Mouse (Mus musculus) kidney, postnatal 0 days (tissue): Measurements from ENCODE around the gene Cdh13. TPM values are rescaled to one million over a fixed set of nuclear protein-coding genes. Genes with fewer than 3 reads are reported as not detected.

ENCODE experiments used
- ATAC-seq: fragments of 200-750 bp; cut with Nextera tagmentation; replicated peaks from 2 replicates; pipeline ENCODE4 v1.8.0; 2017; ENCODE audit warnings: low read depth, moderate number of reproducible peaks, moderate TSS enrichment, moderate library complexity; ENCODE audit not compliant: low FRiP score
- DNase-seq: peaks from one replicate; pipeline ENCODE4 v3.0.0-alpha.2; 2016; ENCODE audit warnings: low spot score
- H3K27ac ChIP-seq: fragments of 300-500 bp; sonication (generic); 2 replicates; pipeline ENCODE4 v1.5.1; 2014; ENCODE audit warnings: mild to moderate bottlenecking
- H3K27me3 ChIP-seq: fragments of 300-500 bp; sonication (generic); 2 replicates; pipeline ENCODE4 v1.6.1; 2014; ENCODE audit warnings: low read length, mixed read lengths; ENCODE audit not compliant: insufficient read depth
- H3K36me3 ChIP-seq: fragments of 300-500 bp; sonication (generic); 2 replicates; pipeline ENCODE4 v1.6.1; 2014; ENCODE audit warnings: low read length, mixed read lengths; ENCODE audit not compliant: insufficient read depth
- H3K4me1 ChIP-seq: fragments of 300-500 bp; sonication (generic); replicated peaks from 2 replicates; pipeline ENCODE4 v1.6.1; 2014; ENCODE audit warnings: antibody characterized with exemption, low read length, mixed read lengths; ENCODE audit not compliant: insufficient read depth
- H3K4me2 ChIP-seq: fragments of 300-500 bp; sonication (generic); 2 replicates; pipeline ENCODE4 v1.6.1; 2014; ENCODE audit warnings: mild to moderate bottlenecking, low read length, moderate library complexity, mixed read lengths
- H3K4me3 ChIP-seq: fragments of 300-500 bp; sonication (generic); replicated peaks from 2 replicates; pipeline ENCODE4 v1.5.1; 2014; ENCODE audit warnings: low read depth, low read length
- H3K9ac ChIP-seq: fragments of 300-500 bp; sonication (generic); 2 replicates; pipeline ENCODE4 v1.6.1; 2014; ENCODE audit warnings: low read depth, low read length
- H3K9me3 ChIP-seq: fragments of 300-500 bp; sonication (generic); replicated peaks from 2 replicates; pipeline ENCODE4 v1.6.1; 2016; ENCODE audit warnings: low read length, inconsistent platforms, mixed read lengths
- CTCF ChIP-seq: IDR thresholded peaks from 2 replicates; pipeline ENCODE4 v1.5.1; 2016; ENCODE audit warnings: antibody characterized with exemption, low read depth, mild to moderate bottlenecking, moderate library complexity
- WGBS: fragments of 180-500 bp; shearing (Covaris S2); extraction: QIAGEN DNeasy Blood & Tissue Kit; methylation state at CpG from one replicate; pipeline ENCODE4 v1.1.7; 2014; 5-methylcytosine and 5-hydroxymethylcytosine counted together
- polyA plus RNA-seq: library from polyadenylated mRNA; unstranded; fragments of >200 nt; fragmentation: Nextera tagmentation; extraction: Ambion mirVana; gene quantifications from 2 replicates; pipeline ENCODE4 v1.2.1, GENCODE M21; 2015

Cdh13 gene
- polyA plus RNA-seq, 1 experiment from 2014 or later: 3.9 TPM

GRCm38 (mm10) chr8:118477587-118477986 lies 194.1 kb downstream of the Cdh13 start:
- H3K27me3 ChIP-seq: no peaks in the 10 kb centered on the region
- H3K4me3 ChIP-seq: no peak overlapping the region
- WGBS: 89% methylated on average over 9 of the region's 9 CpGs
- no peaks in the 10 kb centered on the region for H3K36me3 ChIP-seq
- no peak for DNase-seq
- no peaks in the 10 kb centered on the region for H3K4me1 ChIP-seq
- ATAC-seq: no peak
- H3K27ac ChIP-seq: no peak overlapping the region
- no peak for TF ChIP-seq CTCF
- no peak overlapping the region for H3K4me2 ChIP-seq
- no peak overlapping the region for H3K9ac ChIP-seq
- H3K9me3 ChIP-seq: no peaks in the 10 kb centered on the region

GRCm38 (mm10) chr8:118488735-118489134 lies 205.2 kb downstream of the Cdh13 start:
- no peaks in the 10 kb centered on the region for H3K27me3 ChIP-seq
- no peak overlapping the region for H3K27ac ChIP-seq
- no peaks in the 10 kb centered on the region for H3K36me3 ChIP-seq
- no peak for TF ChIP-seq CTCF
- ATAC-seq: no peak
- no peak overlapping the region for H3K9ac ChIP-seq
- DNase-seq: no peak
- no peak overlapping the region for H3K4me3 ChIP-seq
- H3K4me2 ChIP-seq: no peak overlapping the region
- no peaks in the 10 kb centered on the region for H3K9me3 ChIP-seq
- WGBS: 71% methylated on average over 4 of the region's 4 CpGs
- no peaks in the 10 kb centered on the region for H3K4me1 ChIP-seq

DNA sequence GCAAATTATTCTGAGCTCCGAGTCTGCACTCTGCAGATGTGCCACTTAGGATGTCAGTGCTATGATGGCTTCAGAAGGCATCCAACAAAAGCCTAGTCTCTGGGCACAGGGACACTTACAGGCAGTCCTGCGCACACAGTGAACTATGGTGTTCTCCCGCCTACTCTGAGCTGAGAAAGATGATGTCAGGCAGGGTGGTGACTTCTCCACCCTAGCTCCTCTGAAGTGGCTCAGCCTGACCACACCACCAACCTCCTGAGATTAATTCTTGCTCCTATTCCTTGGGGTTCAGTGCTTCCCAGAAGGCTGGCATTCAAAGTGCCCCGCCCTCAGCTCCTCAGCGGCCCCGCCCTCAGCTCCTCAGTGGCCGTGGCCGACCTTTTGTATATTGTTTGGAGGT lies 219.0 kb downstream of the Cdh13 start:
- no peak overlapping the region for H3K4me2 ChIP-seq
- ATAC-seq (no peak), DNase-seq (no peak)

DNA sequence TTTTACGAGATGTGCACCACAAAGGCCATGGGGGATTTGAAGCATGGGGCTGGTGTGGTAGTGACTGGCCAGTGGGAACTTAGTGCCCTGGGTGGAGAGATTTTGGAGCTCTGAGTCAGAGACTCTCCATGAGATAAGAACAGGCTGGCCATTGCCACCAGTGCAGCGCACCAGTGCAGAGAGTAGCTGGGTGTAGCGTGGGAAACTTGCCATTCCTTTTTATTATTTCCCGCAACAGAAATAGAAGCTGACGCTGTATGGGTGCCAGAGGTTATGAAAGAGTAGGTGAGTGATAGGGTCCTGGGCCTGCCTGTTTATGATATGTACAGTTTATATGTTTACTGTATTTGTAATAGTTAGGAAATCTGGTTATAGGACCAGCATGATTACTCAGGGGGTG lies 225.9 kb downstream of the Cdh13 start:
- Histone ChIP-seq H3K36me3 (no peaks in the 10 kb centered on the region), H3K27me3 (no peaks in the 10 kb centered on the region), H3K27ac (no peak overlapping the region), H3K9me3 (no peaks in the 10 kb centered on the region), H3K4me1 (no peaks in the 10 kb centered on the region), H3K4me3 (no peak overlapping the region), H3K4me2 (no peak overlapping the region), H3K9ac (no peak overlapping the region)
- ATAC-seq (no peak), DNase-seq (no peak)
- TF ChIP-seq CTCF: no peak
- WGBS: 87% methylated on average over 5 of the region's 5 CpGs

More for the DNA sequence above, 219.0 kb downstream of the Cdh13 start:
- Histone ChIP-seq H3K4me3 (no peak overlapping the region), H3K27ac (no peak overlapping the region), H3K4me1 (no peaks in the 10 kb centered on the region), H3K9ac (no peak overlapping the region), H3K9me3 (no peaks in the 10 kb centered on the region), H3K27me3 (no peaks in the 10 kb centered on the region), H3K36me3 (no peaks in the 10 kb centered on the region)
- WGBS: 66% methylated on average over 8 of the region's 8 CpGs
- TF ChIP-seq CTCF: no peak

- ATAC-seq (no peak), DNase-seq (peak; percentile 45)
- Histone ChIP-seq H3K4me2 (no peak overlapping the region), H3K9me3 (no peaks in the 10 kb centered on the region), H3K9ac (no peak overlapping the region), H3K4me1 (no peaks in the 10 kb centered on the region), H3K27me3 (no peaks in the 10 kb centered on the region), H3K4me3 (no peak overlapping the region), H3K27ac (no peak overlapping the region), H3K36me3 (no peaks in the 10 kb centered on the region)
- TF ChIP-seq CTCF: no peak
- WGBS: 12% methylated on average over 6 of the region's 6 CpGs
Measured at GRCm38 (mm10) chr8:118513259-118513658, 229.7 kb downstream of the Cdh13 start.

GRCm38 (mm10) chr8:118515616-118516015 lies 232.1 kb downstream of the Cdh13 start:
- Histone ChIP-seq H3K27ac (no peak overlapping the region), H3K9me3 (no peaks in the 10 kb centered on the region), H3K4me3 (no peak overlapping the region), H3K9ac (no peak overlapping the region), H3K36me3 (no peaks in the 10 kb centered on the region), H3K4me1 (no peaks in the 10 kb centered on the region), H3K4me2 (no peak overlapping the region), H3K27me3 (no peaks in the 10 kb centered on the region)
- TF ChIP-seq CTCF: no peak
- WGBS: 80% methylated on average over 6 of the region's 6 CpGs
- ATAC-seq (no peak), DNase-seq (no peak)

- Histone ChIP-seq H3K9ac (no peak overlapping the region), H3K4me3 (no peak overlapping the region), H3K4me1 (no peaks in the 10 kb centered on the region), H3K27me3 (no peaks in the 10 kb centered on the region), H3K27ac (no peak overlapping the region), H3K36me3 (no peaks in the 10 kb centered on the region), H3K4me2 (no peak overlapping the region), H3K9me3 (no peaks in the 10 kb centered on the region)
- 51% methylated on average over 4 of the region's 4 CpGs for WGBS
- no peak for TF ChIP-seq CTCF
- DNase-seq (no peak), ATAC-seq (no peak)
Measured at GRCm38 (mm10) chr8:118517071-118517470, 233.5 kb downstream of the Cdh13 start.
